Mouse (Mus musculus): Measurements from ENCODE around the gene Armt1. TPM values are rescaled to one million over a fixed set of nuclear protein-coding genes. Genes with fewer than 3 reads are reported as not detected.

The Armt1 gene
- total RNA-seq, 2 experiments from 2014 or later: 11.1 to 11.8 TPM

- no peak for DNase-seq
Observed at GRCm38 (mm10) chr10:4435416-4435815, 3.1 kb downstream of the Armt1 start.

- DNase-seq: no peak
Observed at GRCm38 (mm10) chr10:4456409-4456808, 24.1 kb downstream of the Armt1 start.

GRCm38 (mm10) chr10:4460201-4460600, 27.9 kb downstream of the Armt1 start:
- no peak for DNase-seq

- DNase-seq: no peak
Observed at GRCm38 (mm10) chr10:4465799-4466198, 33.5 kb downstream of the Armt1 start.

GRCm38 (mm10) chr10:4469406-4469805, 37.1 kb downstream of the Armt1 start:
- no peak for DNase-seq

GRCm38 (mm10) chr10:4473591-4473993, 41.3 kb downstream of the Armt1 start:
- peak; percentile 48 for DNase-seq

- DNase-seq: no peak
Observed at GRCm38 (mm10) chr10:4475431-4475830, 43.2 kb downstream of the Armt1 start.

- DNase-seq: no peak
Observed at GRCm38 (mm10) chr10:4476604-4477003, 44.3 kb downstream of the Armt1 start.

GRCm38 (mm10) chr10:4480929-4481328, 48.7 kb downstream of the Armt1 start:
- no peak for DNase-seq

GRCm38 (mm10) chr10:4481695-4482094, 49.4 kb downstream of the Armt1 start:
- peak; percentile 10 for DNase-seq

- peak; percentile 7 for DNase-seq
Observed at GRCm38 (mm10) chr10:4482355-4482754, 50.1 kb downstream of the Armt1 start, which contains the start of gene Ccdc170. TSS of gene Ccdc170 (plus strand) at chr10:4482502.

GRCm38 (mm10) chr10:4483848-4484247, 51.6 kb downstream of the Armt1 start:
- DNase-seq: no peak

- DNase-seq: no peak
Observed at GRCm38 (mm10) chr10:4484986-4485385, 52.7 kb downstream of the Armt1 start.

GRCm38 (mm10) chr10:4489865-4490264, 57.6 kb downstream of the Armt1 start:
- no peak for DNase-seq

GRCm38 (mm10) chr10:4491281-4491680, 59.0 kb downstream of the Armt1 start:
- DNase-seq: no peak

GRCm38 (mm10) chr10:4492045-4492444, 59.8 kb downstream of the Armt1 start:
- no peak for DNase-seq

GRCm38 (mm10) chr10:4492909-4493308, 60.6 kb downstream of the Armt1 start:
- no peak for DNase-seq

GRCm38 (mm10) chr10:4503251-4503650, 71.0 kb downstream of the Armt1 start:
- DNase-seq: no peak

Other genes starting within 250 kb of the Armt1 start
- gene Akap12, start 166.1 kb upstream of the Armt1 start, total RNA-seq (2021): 10 to 100 TPM; 81.8 to 82.6 TPM
- 10 to 100 TPM; 10.6 to 10.9 TPM for gene Zbtb2, start 44.4 kb upstream of the Armt1 start, total RNA-seq (2021)
- gene Rmnd1, start 79 bp upstream of the Armt1 start, total RNA-seq (2021): 10 to 100 TPM; 50.5 to 52.2 TPM
- under 1 TPM; 0.19 to 0.23 TPM for gene Ccdc170, start 50.0 kb downstream of the Armt1 start, total RNA-seq (2021)
- gene Esr1, start 179.1 kb downstream of the Armt1 start, total RNA-seq (2021): under 1 TPM; 0.41 to 0.52 TPM

Data from heart, postnatal 4 days (tissue).